Mouse (Mus musculus) midbrain, embryonic 14.5 days (tissue): ENCODE data around the gene G2e3. TPM values are rescaled to one million over a fixed set of nuclear protein-coding genes. Genes with fewer than 3 reads are reported as not detected.

Source experiments
- ATAC-seq: fragments of 200-750 bp; cut with Nextera tagmentation; 2 replicates; pipeline ENCODE4 v1.8.0; 2017; ENCODE audit warnings: moderate number of reproducible peaks, moderate library complexity; ENCODE audit not compliant: low FRiP score, low TSS enrichment
- DNase-seq: peaks from one replicate; pipeline ENCODE4 v3.0.0-alpha.2; 2015
- H3K27ac ChIP-seq: fragments of 300-500 bp; sonication (generic); replicated peaks from 2 replicates; pipeline ENCODE4 v1.5.1; 2014; ENCODE audit warnings: mild to moderate bottlenecking, low read depth, low read length, moderate library complexity
- H3K27me3 ChIP-seq: fragments of 300-500 bp; sonication (generic); 2 replicates; pipeline ENCODE4 v1.6.1; 2014; ENCODE audit warnings: low read length, control low read depth, mixed read lengths; ENCODE audit not compliant: control insufficient read depth, insufficient read depth
- H3K36me3 ChIP-seq: fragments of 300-500 bp; sonication (generic); 2 replicates; pipeline ENCODE4 v1.6.1; 2014; ENCODE audit warnings: low read length, control low read depth; ENCODE audit not compliant: control insufficient read depth, insufficient read depth
- H3K4me1 ChIP-seq: fragments of 300-500 bp; sonication (generic); 2 replicates; pipeline ENCODE4 v1.6.1; 2014; ENCODE audit warnings: mild to moderate bottlenecking, antibody characterized with exemption, low read length, control low read depth; ENCODE audit not compliant: control insufficient read depth, insufficient read depth
- H3K4me2 ChIP-seq: fragments of 300-500 bp; sonication (generic); 2 replicates; pipeline ENCODE4 v1.6.1; 2014; ENCODE audit warnings: mild to moderate bottlenecking, low read length, moderate library complexity
- H3K4me3 ChIP-seq: fragments of 300-500 bp; sonication (generic); replicated peaks from 2 replicates; pipeline ENCODE4 v1.5.1; 2014; ENCODE audit warnings: low read depth, low read length
- H3K9ac ChIP-seq: fragments of 300-500 bp; sonication (generic); replicated peaks from 2 replicates; pipeline ENCODE4 v1.6.1; 2014; ENCODE audit warnings: mild to moderate bottlenecking, low read length, moderate library complexity
- H3K9me3 ChIP-seq: fragments of 300-500 bp; sonication (generic); 2 replicates; pipeline ENCODE4 v1.6.1; 2016; ENCODE audit warnings: low read length, control low read depth, mixed read lengths; ENCODE audit not compliant: control insufficient read depth
- WGBS: fragments of 180-500 bp; shearing (Covaris S2); extraction: QIAGEN DNeasy Blood & Tissue Kit; methylation state at CpG from one replicate; pipeline ENCODE4 v1.1.7; 2014; 5-methylcytosine and 5-hydroxymethylcytosine counted together
- polyA plus RNA-seq: library from polyadenylated mRNA; unstranded; fragments of >200 nt; fragmentation: Nextera tagmentation; extraction: Ambion mirVana; gene quantifications from 2 replicates; pipeline ENCODE4 v1.2.1, GENCODE M21; 2014

G2e3 gene
- polyA plus RNA-seq, 1 experiment from 2014 or later = 24.5 TPM

DNA sequence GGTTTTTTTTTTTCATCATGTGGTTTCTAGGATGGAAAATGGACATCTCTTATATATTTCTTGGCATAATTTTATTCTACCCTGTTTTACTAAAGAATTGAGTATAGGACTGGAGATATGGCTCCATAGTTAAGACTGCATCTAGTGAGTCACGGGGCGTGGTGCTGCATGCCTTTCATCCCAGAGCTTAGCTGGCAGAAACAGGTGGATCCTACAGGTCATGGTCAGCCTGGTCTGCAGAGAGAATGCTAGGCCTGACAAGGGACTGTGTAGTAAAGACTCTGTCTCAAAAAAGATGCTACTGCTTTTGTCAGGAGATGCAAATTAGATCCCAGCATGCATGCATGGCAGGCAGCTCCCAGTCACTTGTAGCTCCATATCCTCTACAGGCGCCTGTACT is 20.6 kb downstream of the G2e3 start:
- H3K36me3 ChIP-seq = peaks cover 72% of the 10 kb centered on the region
- WGBS = 97% methylated on average over 3 of the region's 3 CpGs
- H3K9me3 ChIP-seq = no peaks in the 10 kb centered on the region

DNA sequence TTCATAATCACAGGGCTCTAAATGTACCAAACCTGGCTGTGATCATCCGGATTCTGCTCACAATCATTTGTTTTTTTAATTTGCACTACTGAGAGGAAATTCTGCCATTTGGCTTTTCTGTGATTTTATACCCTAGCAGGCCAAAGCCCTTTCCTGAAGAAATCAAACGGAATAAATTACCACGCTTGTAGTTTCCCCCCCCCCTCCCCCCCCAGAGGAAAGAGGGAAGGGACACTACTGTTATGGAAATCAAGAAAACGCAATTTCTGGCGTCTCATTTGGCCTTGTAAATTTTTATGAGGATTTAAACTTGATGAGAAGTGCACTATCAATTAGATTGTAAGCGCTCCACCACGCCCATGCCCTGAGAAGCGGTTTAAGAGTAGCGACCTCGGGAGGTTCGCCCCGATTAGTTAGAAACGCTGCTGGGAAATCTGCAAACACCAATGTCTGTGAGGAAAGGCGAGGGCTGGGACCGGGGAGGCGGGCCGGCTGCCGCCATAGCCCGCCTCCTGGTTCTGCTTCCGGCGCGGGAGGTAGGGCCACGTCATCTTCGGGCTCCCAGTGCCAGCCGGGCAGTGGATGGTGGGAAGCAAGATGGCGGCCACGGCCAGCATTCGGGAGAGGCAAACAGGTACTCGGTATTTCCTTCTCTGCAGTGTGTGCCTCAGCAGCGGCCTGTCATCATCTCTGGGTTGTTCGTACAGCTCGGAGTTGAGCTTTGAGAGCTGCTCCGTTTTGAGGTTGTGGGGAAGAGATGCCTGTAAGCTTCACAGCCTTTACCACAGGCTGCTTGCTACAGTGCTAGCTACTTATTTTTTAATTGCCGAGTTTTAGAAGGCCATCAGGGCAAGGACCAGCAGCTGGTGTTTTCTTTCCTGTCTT is 29.4 kb downstream of the G2e3 start, which contains the start of gene Scfd1:
Scfd1 (plus strand) TSS at position 508 of the 885 bp plus-strand sequence.
- DNase-seq = peak; percentile 96
- ATAC-seq = peak; percentile 100
- H3K36me3 ChIP-seq = peaks cover 22% of the 10 kb centered on the region
- peak within 1 kb of the TSS; percentile 84 for H3K9ac ChIP-seq
- peak within 1 kb of the TSS; percentile 76 for H3K4me2 ChIP-seq
- H3K27me3 ChIP-seq = no peaks in the 10 kb centered on the region
- H3K4me3 ChIP-seq = peak within 1 kb of the TSS; percentile 78
- H3K9me3 ChIP-seq = no peaks in the 10 kb centered on the region
- under 1% methylated on average over 34 of the region's 34 CpGs for WGBS
- peak within 1 kb of the TSS; percentile 86 for H3K27ac ChIP-seq
- no peaks in the 10 kb centered on the region for H3K4me1 ChIP-seq

More for the DNA sequence above, 20.6 kb downstream of the G2e3 start:
- no peak overlapping the region for H3K4me3 ChIP-seq
- H3K27me3 ChIP-seq = no peaks in the 10 kb centered on the region
- H3K4me1 ChIP-seq = no peaks in the 10 kb centered on the region
- no peak overlapping the region for H3K9ac ChIP-seq
- no peak overlapping the region for H3K27ac ChIP-seq
- DNase-seq = no peak
- no peak for ATAC-seq
- H3K4me2 ChIP-seq = no peak overlapping the region

DNA sequence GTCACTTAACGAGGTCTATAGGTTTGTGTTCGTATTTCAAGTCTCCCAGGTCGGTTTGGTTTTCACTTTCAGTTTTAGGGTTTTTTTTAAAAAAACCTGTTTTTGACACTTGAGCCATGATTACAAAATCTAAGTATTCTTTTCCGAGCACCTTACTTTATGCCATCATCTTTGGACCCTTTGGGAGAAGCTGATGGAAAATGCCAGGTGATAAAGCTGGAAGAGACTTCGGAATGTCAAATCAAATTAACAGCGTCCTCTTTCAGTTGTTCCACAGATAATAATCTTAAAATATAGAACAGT is 30.0 kb downstream of the G2e3 start:
- Histone ChIP-seq H3K27ac (peak overlapping the region; percentile 86), H3K9me3 (no peaks in the 10 kb centered on the region), H3K36me3 (peaks cover 16% of the 10 kb centered on the region), H3K27me3 (no peaks in the 10 kb centered on the region), H3K4me1 (no peaks in the 10 kb centered on the region), H3K4me3 (peak overlapping the region; percentile 78), H3K4me2 (peak overlapping the region; percentile 76), H3K9ac (peak overlapping the region; percentile 84)
- WGBS = 23% methylated on average over 6 of the region's 6 CpGs
- no peak for DNase-seq
- ATAC-seq = no peak

DNA sequence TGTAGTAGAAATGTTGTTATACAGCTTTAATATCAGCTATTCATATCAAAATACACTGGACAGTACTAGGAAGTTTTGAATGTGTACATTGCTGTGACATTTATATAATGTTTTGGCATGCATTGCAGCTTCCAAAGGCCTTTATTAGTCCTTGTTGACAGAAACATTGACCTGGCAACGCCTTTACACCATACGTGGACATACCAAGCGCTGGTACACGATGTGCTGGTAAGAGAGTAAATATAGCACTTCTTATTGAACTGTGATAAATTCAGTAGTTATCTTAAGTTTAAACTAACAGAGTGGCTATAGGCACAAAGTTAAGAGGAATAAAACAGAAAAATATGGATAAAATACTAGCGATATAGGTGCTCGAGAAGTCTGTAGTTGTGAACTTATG is 52.0 kb downstream of the G2e3 start:
- peaks cover 47% of the 10 kb centered on the region for H3K36me3 ChIP-seq
- 98% methylated on average over 6 of the region's 6 CpGs for WGBS
- DNase-seq (no peak), ATAC-seq (no peak)
- H3K9ac ChIP-seq = no peak overlapping the region
- no peak overlapping the region for H3K4me3 ChIP-seq
- H3K4me2 ChIP-seq = no peak overlapping the region
- H3K4me1 ChIP-seq = no peaks in the 10 kb centered on the region
- no peaks in the 10 kb centered on the region for H3K9me3 ChIP-seq
- H3K27me3 ChIP-seq = no peaks in the 10 kb centered on the region
- no peak overlapping the region for H3K27ac ChIP-seq

DNA sequence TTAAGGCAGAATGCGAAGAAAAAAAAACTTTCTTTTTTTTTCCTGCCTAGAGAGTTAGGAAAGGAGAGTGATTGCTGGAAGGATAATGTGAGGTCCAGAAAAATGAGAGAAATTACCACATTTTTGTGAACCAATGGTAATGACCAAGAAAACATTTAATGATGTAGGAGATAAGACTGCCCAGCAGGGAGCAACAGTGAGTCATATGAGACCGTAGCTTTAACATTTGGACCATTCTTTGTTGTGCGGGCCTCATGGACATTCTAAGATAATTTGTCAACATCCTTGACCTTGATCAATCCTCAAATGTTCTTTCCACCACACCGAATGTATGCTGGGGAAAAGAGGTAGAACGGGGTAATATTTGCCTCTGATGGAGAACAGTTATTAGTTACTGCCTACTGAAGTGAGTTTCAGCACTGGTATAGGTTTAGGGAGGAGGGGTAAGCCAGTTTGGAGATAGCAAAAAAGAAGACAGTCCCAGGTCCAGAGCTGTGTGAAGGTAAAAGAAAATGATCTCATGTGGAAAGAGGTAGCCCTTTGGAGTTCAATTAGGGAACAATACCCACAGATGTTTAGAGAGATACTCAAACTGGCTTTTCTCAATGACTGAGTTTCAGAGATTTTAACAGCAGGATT is 54.3 kb downstream of the G2e3 start:
- Histone ChIP-seq H3K4me1 (no peaks in the 10 kb centered on the region), H3K4me2 (no peak overlapping the region), H3K27me3 (no peaks in the 10 kb centered on the region), H3K9me3 (no peaks in the 10 kb centered on the region), H3K9ac (no peak overlapping the region), H3K27ac (no peak overlapping the region), H3K4me3 (no peak overlapping the region), H3K36me3 (peaks cover 37% of the 10 kb centered on the region)
- 72% methylated on average over 5 of the region's 5 CpGs for WGBS
- ATAC-seq (no peak), DNase-seq (peak; percentile 76)

DNA sequence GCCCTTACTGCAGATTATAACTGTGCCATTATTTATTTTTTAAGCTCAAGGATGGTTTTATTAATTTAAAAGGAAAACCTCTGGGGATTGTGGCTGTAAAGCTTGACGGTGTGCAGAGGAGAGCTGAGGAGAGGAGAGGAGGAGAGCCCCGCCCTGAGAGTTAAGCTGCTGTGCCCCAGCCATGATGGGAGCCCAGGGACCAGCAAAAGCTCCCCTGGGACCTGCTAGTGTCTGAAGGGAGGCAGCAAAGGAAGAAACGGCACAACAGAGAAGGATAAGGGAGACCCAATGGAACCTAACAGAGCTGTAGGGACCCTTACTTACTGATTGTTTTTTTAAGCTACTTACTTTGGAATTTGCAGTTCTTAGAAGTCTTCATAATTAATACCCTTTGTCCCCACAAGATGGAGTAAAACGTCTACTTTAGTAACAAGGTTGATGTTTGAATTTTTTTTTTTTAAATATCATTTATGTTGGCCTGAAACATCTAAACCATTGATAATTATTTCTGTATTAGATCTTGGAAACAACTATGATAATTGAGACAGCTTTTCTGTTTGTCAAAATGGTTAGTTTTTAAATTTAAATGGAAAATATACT is 56.2 kb downstream of the G2e3 start:
- no peak overlapping the region for H3K4me2 ChIP-seq
- H3K4me1 ChIP-seq = no peaks in the 10 kb centered on the region
- no peaks in the 10 kb centered on the region for H3K27me3 ChIP-seq
- DNase-seq = peak; percentile 43
- no peak overlapping the region for H3K4me3 ChIP-seq
- no peak overlapping the region for H3K27ac ChIP-seq
- WGBS = 65% methylated on average over 4 of the region's 4 CpGs
- no peak overlapping the region for H3K9ac ChIP-seq
- peaks cover 41% of the 10 kb centered on the region for H3K36me3 ChIP-seq
- ATAC-seq = no peak
- H3K9me3 ChIP-seq = no peaks in the 10 kb centered on the region

DNA sequence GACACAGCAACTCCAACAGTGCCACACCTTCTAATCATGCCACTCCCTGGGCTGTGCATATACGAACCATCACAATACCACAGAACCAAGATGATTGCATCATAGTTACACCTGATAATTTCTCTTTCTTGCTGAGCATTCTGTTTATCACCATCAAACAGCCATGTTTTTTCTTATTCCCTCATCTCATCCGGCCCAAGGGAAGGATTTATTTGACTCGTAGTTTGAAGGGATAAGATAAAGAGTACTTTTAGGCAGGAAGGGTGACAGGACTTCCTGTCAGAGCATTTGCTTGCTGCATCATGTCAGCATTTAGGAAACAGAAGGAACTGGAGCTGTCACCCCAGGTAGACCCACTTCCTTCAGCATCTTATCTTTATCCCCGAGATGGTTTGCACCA is 63.5 kb downstream of the G2e3 start:
- H3K4me3 ChIP-seq = no peak overlapping the region
- WGBS = 91% methylated on average over 4 of the region's 4 CpGs
- H3K4me2 ChIP-seq = no peak overlapping the region
- no peak for DNase-seq
- no peak overlapping the region for H3K27ac ChIP-seq
- H3K9me3 ChIP-seq = no peaks in the 10 kb centered on the region
- H3K9ac ChIP-seq = no peak overlapping the region
- no peak for ATAC-seq
- no peaks in the 10 kb centered on the region for H3K4me1 ChIP-seq
- H3K27me3 ChIP-seq = no peaks in the 10 kb centered on the region
- H3K36me3 ChIP-seq = peaks cover 41% of the 10 kb centered on the region
